In genomic region chr13:52928392-52928791, GRCm38 (mm10) we compare ENCODE assay signal across 8 mouse cellular contexts. TPM values are rescaled to one million over a fixed set of nuclear protein-coding genes. Genes with fewer than 3 reads are reported as not detected.
DNase-seq lines count a peak whose midpoint lies in the region; ATAC-seq and TF ChIP-seq lines count a peak whose summit lies in the region.

No protein-coding gene starts in this region.

- intact Hi-C loops in gastrocnemius, postnatal 36 days (cut with DNase I), result no loop called here

- peaks cover 8% of the 10 kb centered on the region for H3K4me1 ChIP-seq in cerebellum, adult 2 months (ENCODE audit: control insufficient read depth, insufficient read depth, low read length)
- peaks cover 16% of the 10 kb centered on the region; the same call in 1 of the 2 replicates for H3K4me1 ChIP-seq in lung, embryonic 16.5 days (replicated peaks; ENCODE audit: control insufficient read depth, insufficient read depth, low read length)

- TF ChIP-seq POLR2A in cerebellum, adult 2 months (IDR thresholded peaks at IDR 0.05; ENCODE audit: borderline replicate concordance, insufficient read depth, low read length), result no peak
- TF ChIP-seq POLR2A in myocyte (IDR thresholded peaks at IDR 0.05; ENCODE audit: insufficient read length, low read depth), result no peak

- H3K4me3 ChIP-seq in cerebellum, adult 2 months (replicated peaks; ENCODE audit: insufficient read depth, low read depth, low read length), result peak overlapping the region; percentile 99
- H3K4me3 ChIP-seq in lung, embryonic 16.5 days (ENCODE audit: low read length), result peak overlapping the region; percentile 76
- H3K4me3 ChIP-seq in myocyte, result peak overlapping the region; percentile 37

- DNase-seq in cerebellum, adult 2 months, result peak in 1 of 2 experiments; percentile 44
- DNase-seq in cerebellum, postnatal 4 days (ENCODE audit: low spot score in 2 of 2), result no peak
- no peak for DNase-seq in lung, postnatal 14 days
- DNase-seq in induced T-regulatory cell, adult 2 months (ENCODE audit: low read depth), result peak; percentile 32
- DNase-seq in gastrocnemius, postnatal 36 days, result no peak

- TF ChIP-seq CTCF in cerebellum, adult 2 months (IDR thresholded peaks at IDR 0.05; ENCODE audit: borderline replicate concordance, insufficient read depth, low read depth, low read length), result no peak

- no peaks in the 10 kb centered on the region for H3K9me3 ChIP-seq in lung, embryonic 16.5 days (ENCODE audit: control insufficient read depth, low read length)

- H3K27me3 ChIP-seq in cerebellum, adult 2 months (ENCODE audit: control insufficient read depth, insufficient read depth, low read length), result no peaks in the 10 kb centered on the region
- no peaks in the 10 kb centered on the region for H3K27me3 ChIP-seq in lung, embryonic 16.5 days (ENCODE audit: control insufficient read depth, insufficient read depth, low read depth, low read length)
- no peaks in the 10 kb centered on the region for H3K27me3 ChIP-seq in myocyte (ENCODE audit: control insufficient read depth, insufficient read depth, insufficient read length)

- no peak for ATAC-seq in lung, embryonic 16.5 days (ENCODE audit: low read depth)
- ATAC-seq in CD4-positive, CD25-positive, alpha-beta regulatory T cell, adult 4 months, result no peak

- no peak overlapping the region for H3K27ac ChIP-seq in cerebellum, adult 2 months (ENCODE audit: insufficient read depth, low read length)
- no peak overlapping the region for H3K27ac ChIP-seq in lung, embryonic 16.5 days (ENCODE audit: low read length)

- peak overlapping the region; percentile 79 for H3K9ac ChIP-seq in lung, embryonic 16.5 days (ENCODE audit: low read length)

- WGBS in cerebellum, adult 2 months, result 30% methylated on average over 9 of the region's 9 CpGs
- 56% methylated on average over 9 of the region's 9 CpGs for WGBS in lung, embryonic 16.5 days

- H3K36me3 ChIP-seq in lung, embryonic 16.5 days (ENCODE audit: control insufficient read depth, insufficient read depth, low read length), result no peaks in the 10 kb centered on the region
- H3K36me3 ChIP-seq in myocyte (ENCODE audit: control insufficient read depth, insufficient read depth), result no peaks in the 10 kb centered on the region

- H3ac ChIP-seq in myocyte (ENCODE audit: control insufficient read depth, insufficient read length), result no peak overlapping the region

- H3K4me2 ChIP-seq in lung, embryonic 16.5 days (ENCODE audit: low read depth, low read length), result peak overlapping the region; percentile 63
- peak overlapping the region; percentile 86 for H3K4me2 ChIP-seq in myocyte (ENCODE audit: low read depth)

- no peaks in the 10 kb centered on the region for H3K79me2 ChIP-seq in myocyte (ENCODE audit: control insufficient read depth, insufficient read depth)

TF ChIP-seq in myocyte, 11 proteins besides CTCF, POLR2A, EP300 and RAD21:
- no peak for TF ChIP-seq MYOD1 (IDR thresholded peaks at IDR 0.05; ENCODE audit: control insufficient read depth in 1 of 3, insufficient read length in 2 of 3, low read depth in 2 of 3)
- no peak for TF ChIP-seq POLR2AphosphoS2 (IDR thresholded peaks at IDR 0.05; ENCODE audit: insufficient read length, low read depth)
- no peak for TF ChIP-seq SRF (IDR thresholded peaks at IDR 0.05; ENCODE audit: control insufficient read depth, insufficient read length, low read depth)
- no peak for TF ChIP-seq TCF12 (IDR thresholded peaks at IDR 0.05; ENCODE audit: insufficient read depth, poor library complexity, severe bottlenecking)
- no peak for TF ChIP-seq E2F4 (IDR thresholded peaks at IDR 0.05; ENCODE audit: insufficient read depth)
- no peak for TF ChIP-seq REST (IDR thresholded peaks at IDR 0.05; ENCODE audit: insufficient read depth, insufficient read length)
- no peak for TF ChIP-seq CEBPB (IDR thresholded peaks at IDR 0.05; ENCODE audit: insufficient read depth, poor library complexity, severe bottlenecking)
- TF ChIP-seq MAX (IDR thresholded peaks at IDR 0.05; ENCODE audit: low read depth), result no peak
- TF ChIP-seq TCF3 (IDR thresholded peaks at IDR 0.05; ENCODE audit: insufficient read length, low read depth), result no peak
- no peak for TF ChIP-seq USF1 (IDR thresholded peaks at IDR 0.05; ENCODE audit: low read depth)
- TF ChIP-seq MYOG (IDR thresholded peaks at IDR 0.05; ENCODE audit: control insufficient read depth in 1 of 3, insufficient read depth in 1 of 3, insufficient read length in 2 of 3, low read depth in 2 of 3), result no peak
TF ChIP-seq in myocyte: peak in this region for 0.

RNA-seq across cellular contexts. Expression of gene Auh, which starts 1.1 kb away (rescaled TPM):
- polyA plus RNA-seq in cerebellum, adult 2 months (2012; rRNA removed), result 142 and 146 TPM in 2 replicates
- polyA plus RNA-seq in lung, embryonic 16.5 days (2015; fragmentation: Nextera tagmentation; extraction: Ambion mirVana), result 44.6 TPM in 2 replicates
- polyA plus RNA-seq in myocyte (2012; fragmentation: generic; extraction: Trizol), result 17.4 TPM
- 10 to 100 TPM; 32.7 to 47.4 TPM for polyA plus RNA-seq in CD4-positive, CD25-positive, alpha-beta regulatory T cell, adult 4 months (2017; shearing (Covaris generic))
- total RNA-seq in gastrocnemius, postnatal 36 days (2021), result 10 to 100 TPM; 61.5 to 70.2 TPM

RNA-seq across cellular contexts. Expression of gene Nfil3, which starts 52.5 kb away (rescaled TPM):
- polyA plus RNA-seq in cerebellum, adult 2 months (2012; rRNA removed), result 9.5 and 9.6 TPM in 2 replicates
- 19.9 and 20.8 TPM in 2 replicates for polyA plus RNA-seq in lung, embryonic 16.5 days (2015; fragmentation: Nextera tagmentation; extraction: Ambion mirVana)
- 60.6 TPM for polyA plus RNA-seq in myocyte (2012; fragmentation: generic; extraction: Trizol)
- 1 to 10 TPM; 1.7 to 3.7 TPM for polyA plus RNA-seq in CD4-positive, CD25-positive, alpha-beta regulatory T cell, adult 4 months (2017; shearing (Covaris generic))
- 10 to 100 TPM; 20.0 to 60.9 TPM for total RNA-seq in gastrocnemius, postnatal 36 days (2021)

Comparison
In these comparisons a context has a peak if more than half of its experiments do, and no peak if none do; other contexts are left out.
1. H3K4me3 ChIP-seq: peak in every context shown above with its lines; median percentile 99 in cerebellum, adult 2 months; 76 in lung, embryonic 16.5 days; 37 in myocyte.